Mouse (Mus musculus): ENCODE measurements around the gene Icmt.
A peak's percentile ranks its signal among the peaks of the same experiment; 100 is the strongest.

Gene Icmt

DNA sequence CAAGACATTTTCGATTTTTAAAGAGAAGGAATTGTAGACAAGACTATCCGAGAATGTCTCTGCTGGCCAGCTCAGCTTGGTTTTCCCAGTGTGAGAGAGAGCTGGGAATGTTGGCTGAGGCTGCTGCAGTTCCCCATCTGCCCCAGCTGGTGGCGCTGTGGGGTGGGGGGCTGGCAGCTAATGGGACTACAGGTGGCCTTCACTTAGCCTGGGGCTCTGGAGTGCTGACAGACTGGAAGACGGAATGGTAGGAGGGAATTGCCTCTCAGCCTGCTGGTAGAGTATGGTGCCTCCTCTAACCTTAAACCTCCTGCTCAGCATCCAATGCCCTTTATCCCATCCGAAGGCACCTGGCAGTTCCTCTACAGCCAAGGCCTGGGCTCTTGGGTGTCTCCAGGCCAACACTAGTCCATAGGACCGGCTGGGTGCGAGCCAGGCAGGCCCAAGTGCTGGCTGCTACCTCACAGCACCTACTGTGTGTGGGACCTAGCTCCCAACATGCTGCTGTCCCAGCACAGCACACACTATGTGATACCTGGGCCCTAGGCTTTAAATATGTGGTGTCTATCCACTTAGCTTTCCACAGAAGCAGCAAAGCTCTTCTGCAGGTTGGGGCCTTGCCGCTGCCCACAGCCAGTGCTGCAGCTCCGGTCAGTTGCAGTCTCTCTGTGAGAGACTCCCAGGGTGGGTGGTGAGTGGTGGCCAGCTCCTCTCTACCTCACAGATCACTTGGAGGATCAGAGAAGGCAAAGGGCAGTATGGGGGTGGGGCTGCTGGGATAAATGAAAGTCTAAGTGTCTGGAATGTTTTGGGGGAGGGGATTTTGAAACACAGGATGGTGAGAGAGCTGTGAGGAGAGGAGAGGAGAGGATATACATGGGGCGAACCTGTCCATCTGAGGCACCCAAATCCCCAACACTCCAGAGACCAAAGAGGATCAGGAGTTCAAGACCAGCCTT is 20.4 kb upstream of the Icmt start:
- peak; percentile 47 for DNase-seq

DNA sequence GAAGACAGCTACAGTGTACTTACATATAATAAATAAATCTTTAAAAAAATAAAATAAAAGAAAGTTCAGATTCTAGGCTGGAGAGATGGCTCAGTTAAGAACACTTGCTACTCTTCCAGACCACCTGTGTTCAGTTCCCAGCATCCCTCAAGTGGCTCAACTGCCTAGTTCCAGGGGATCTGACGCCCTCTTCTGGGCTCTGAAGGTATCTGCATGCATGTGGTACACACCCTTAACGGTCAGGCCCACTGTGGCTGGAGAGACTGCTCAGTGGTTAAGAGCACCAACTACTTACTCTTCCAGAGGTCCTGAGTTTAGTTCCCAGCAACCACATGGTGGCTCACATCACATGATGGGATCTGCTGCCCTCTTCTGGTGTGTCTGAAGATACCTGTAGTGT is 19.1 kb upstream of the Icmt start:
- DNase-seq, result no peak

DNA sequence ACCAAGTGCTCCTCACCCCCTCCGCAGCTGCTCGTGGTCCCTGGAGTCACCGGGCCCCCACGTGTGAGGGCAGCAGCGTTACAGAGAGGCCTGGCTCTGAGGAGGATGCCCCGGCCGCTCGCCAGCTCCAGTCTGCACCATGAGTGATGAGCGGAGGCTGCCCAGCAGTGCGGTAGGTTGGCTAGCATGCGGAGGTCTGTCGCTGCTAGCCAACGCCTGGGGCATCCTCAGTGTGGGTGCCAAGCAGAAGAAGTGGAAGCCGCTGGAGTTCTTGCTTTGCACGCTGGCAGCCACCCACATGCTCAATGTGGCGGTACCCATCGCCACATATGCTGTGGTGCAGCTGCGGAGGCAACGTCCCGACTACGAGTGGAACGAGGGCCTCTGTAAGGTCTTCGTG is 18.0 kb upstream of the Icmt start:
- DNase-seq, result no peak

DNA sequence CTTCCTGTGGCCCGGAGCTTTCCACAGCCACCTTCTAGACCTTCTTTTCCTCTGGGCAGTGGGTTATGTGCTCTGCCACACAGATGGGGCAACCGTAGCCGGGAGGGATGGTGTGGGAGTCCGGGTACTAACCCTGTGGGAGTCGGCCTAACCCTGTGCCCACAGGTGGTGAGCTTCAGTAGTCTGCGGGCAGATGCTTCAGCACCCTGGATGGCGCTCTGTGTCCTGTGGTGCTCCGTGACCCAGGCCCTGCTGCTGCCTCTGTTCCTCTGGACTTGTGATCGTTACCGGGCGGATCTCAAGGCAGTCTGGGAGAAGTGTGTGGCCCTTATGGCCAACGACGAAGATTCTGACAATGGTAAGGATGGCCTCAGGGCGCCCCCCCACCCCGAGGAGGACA is 15.4 kb upstream of the Icmt start:
- no peak for DNase-seq

DNA sequence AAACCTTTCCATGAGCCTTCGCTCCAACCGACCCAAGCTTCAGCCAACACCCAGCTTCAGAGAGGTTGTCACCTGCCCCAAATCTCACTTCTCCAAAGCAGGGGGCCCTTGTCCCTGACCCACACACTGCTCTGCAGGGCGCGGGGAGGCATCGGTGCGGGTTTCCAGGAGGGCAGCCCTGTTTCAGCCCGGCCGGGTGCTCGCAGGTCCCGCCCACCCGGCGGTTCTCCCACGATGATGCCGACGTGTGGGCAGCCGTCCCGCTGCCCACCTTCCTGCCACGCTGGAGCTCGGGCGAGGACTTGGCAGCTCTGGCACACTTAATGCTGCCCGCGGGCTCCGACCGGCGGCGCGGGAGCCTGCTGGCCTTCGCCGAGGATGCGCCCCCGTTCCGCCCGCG is 14.3 kb upstream of the Icmt start:
- DNase-seq, result no peak

DNA sequence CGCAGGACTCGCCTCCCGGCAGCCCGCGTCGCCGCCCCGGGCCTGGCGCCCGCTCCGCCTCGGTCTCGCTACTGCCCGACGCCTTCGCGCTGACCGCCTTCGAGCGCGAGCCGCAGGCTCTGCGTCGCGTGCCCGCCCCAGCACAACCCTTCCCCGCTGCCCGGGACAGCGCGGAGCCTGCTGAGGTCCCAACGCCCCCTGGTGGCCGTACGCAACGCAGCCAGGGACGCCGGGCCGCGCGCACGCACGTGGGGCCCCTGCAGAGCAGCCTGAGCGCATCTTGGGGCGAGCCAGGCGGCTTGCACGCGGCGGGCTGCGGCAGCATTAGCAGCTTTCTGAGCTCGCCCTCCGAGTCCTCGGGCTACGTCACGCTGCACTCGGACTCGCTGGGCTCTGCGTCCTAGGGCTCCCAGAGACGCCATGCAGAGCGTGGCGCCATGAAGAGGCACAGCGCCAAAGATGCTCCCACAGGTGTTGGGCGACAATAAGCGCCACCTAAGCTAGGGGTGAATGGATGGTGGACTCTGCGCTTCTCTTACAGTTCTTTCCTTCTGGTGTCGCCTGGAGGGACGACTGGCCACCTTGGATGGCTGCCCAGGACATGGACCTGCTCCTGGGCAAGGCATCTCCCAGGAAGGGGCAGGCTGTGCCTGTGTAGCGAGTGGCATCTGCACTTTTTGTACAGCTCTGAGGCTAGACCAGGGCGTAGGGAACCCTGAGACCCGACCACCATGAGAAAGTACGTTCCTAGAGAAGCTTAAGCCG is 13.7 kb upstream of the Icmt start:
- DNase-seq, result peak; percentile 91

DNA sequence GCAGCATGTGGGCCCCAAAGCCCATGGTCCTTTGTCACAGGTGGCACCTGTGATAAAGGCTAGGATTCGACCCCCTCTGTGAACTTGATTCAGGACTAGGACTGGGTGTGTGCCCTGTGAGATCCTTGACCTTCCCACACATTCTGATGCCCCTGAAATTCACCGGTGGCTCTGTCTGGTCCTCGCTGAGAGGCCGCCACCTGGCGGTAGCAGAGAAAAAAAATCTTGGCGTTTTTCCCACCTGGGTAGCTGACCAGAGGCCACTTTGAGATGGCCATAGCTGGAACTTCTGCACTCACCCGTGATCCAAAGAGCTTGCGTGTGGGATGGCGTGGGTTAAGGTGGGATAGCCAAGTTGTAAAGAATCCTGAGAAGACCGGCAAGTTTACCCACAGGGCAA is 11.5 kb upstream of the Icmt start:
- peak; percentile 74 for DNase-seq

DNA sequence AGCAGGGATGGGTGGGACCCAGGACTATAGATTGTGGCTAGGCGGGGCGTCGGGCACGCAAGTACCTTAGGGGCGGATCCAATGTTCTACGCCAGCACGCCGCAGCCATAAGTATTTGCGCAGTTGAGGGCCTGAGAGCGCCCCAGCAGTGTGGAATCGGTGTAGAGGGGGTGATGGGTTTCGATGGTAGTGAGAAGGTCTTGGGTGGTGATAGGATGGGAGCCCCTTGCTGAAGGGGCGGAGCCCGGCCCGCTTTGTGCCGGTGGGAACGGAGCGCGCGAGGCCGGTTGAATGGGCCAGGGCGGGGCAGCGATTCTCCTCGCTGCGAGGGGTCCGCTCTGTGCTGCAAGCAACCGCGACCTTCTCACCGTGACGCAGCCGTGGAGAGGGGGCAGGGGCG is 10.8 kb upstream of the Icmt start:
- no peak for DNase-seq

DNA sequence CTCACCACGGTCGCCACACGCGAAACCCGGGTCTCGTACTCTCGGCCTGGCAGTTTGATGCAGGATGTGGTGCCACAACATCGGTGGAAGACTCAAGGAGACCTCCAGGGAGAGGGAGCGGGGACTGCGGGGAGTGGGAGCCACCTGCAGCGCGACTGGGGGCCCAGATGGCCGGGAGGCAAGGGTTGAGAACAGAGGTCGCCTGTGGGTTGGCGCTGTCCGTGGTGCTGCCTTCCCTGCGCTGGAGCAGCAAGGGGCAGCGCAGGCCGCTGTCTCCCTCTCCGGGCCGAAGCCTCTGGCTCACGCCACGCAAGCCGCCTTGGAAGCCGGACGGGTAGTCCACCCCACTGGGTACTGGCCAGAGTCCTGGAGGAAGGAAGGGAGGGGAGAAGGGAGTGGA is 10.1 kb upstream of the Icmt start:
- DNase-seq, result peak; percentile 77

DNA sequence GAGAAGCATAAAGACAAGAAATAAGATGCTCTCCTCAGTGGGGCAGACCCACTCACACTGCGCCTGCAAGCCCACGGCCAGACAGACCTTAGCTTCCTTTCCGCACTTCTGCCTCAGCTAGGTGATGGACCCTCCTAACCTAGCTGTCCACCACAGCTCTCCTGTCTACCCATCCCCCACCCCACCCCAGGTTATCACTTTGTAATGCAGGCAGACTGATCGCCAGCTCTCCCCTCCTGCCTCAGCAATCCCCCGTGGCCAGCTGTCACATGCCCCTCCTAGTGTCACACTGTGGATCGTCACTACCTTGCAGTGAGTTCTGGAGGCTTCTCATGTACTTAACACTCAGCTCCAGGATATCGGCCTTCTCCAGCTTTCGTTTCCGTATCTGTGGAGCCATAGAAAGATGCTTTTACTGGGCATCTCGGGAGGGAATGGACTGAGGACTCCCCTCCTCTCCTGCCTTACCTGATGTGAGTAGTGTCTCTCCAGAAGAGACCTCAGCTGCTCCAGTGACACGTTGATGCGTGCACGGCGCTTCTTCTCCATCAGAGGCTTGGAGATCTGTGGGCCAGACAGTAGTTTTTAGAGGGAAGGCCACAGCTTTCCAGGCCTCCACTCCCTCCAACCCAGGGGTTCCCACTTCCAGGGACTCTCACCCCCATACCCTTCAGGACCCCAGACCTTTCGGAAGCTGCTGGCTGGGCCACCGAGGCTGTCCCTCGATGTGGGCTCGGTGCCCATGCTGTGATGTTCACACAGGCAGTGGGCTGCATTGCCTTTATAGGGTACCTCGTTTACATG is 9.5 kb upstream of the Icmt start:
- no peak for DNase-seq

DNA sequence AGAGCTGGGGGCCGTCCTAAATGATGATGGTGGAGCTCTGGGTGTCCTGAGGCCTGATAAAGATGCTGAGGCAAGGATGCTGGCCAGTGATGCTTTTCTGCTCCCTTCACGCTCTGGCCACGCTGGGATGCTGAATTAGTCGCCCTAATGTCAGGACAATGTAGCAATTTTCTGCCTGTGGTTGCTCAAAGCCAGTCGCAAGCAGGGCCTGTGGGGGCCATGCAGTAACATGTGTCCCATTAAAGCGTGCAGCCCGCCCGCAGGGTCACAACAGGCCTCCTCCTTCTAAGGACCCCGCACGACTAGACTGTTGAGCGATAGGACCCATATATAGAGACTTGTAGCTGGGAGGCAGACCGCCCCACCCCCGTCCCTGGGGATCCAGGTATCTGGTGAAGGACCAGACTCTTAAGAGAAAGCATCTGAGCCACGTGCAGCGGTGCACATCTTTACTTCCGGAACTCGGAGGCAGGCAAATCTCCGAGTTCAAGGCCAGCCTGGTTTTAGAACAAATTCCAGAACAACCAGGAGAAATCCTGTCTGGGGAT is 8.6 kb upstream of the Icmt start:
- no peak for DNase-seq

DNA sequence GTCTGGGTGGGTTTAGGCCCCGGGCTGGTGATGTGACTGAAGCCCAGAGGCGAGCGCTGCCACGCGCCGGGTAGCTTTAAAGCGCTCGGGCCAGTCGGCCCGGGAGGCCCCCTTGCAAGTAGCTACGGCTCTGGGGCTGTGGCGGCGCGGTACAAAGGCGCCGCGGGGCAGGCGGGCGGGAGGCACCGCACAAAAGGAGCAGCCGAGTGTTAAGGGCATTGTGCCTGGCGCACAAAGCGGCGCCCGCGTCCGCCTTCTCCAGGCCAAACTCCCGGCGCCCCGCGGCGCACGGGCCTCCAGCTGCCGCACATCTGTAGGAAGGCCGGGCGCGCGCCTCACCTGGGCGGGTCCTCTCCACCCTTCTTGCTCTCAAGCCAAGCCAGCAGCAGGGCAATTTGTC is 6.6 kb upstream of the Icmt start:
- no peak for DNase-seq

DNA sequence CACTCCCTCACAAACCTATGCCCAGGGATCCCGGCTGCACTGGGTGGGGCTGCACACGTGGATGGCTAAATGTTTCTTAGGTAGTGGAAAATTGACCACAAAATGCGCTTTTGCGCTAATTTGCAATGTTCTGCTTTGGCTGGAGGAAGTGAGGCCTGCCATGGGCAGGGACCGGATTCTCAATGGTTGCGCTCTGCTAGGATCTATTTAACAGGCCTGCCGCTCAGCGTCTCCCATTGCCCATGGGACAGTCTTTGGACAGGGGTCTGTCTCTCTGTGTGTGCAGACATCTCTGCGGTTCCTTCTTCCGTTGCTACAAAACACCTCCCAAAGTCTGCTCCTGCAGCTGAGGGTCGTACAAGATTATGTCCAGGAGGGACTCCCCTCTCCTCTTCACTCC is 6.0 kb upstream of the Icmt start:
- DNase-seq, result no peak

DNA sequence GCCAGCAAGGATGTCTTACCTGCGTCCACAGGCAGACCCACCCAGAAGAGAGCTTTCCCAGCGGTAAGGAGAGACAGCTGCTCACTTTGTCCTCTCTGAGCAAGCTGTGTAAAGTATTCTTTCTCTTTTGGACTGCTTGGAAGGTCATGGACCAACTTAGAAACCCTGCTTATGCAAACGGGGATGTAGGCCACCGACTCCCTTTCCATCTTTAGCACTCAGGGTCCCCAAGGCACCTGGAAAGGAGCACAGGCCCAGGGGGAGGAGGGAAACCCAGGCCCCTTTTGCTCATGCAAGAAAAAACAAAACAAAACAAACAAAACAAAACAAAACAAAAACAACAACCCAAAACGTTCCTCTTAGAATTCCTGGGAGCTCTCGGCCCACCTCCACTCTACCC is 5.5 kb upstream of the Icmt start, which contains the start of gene Hes3:
Hes3 (minus strand) TSS at position 101 of the 400 bp plus-strand sequence.
- no peak for DNase-seq

DNA sequence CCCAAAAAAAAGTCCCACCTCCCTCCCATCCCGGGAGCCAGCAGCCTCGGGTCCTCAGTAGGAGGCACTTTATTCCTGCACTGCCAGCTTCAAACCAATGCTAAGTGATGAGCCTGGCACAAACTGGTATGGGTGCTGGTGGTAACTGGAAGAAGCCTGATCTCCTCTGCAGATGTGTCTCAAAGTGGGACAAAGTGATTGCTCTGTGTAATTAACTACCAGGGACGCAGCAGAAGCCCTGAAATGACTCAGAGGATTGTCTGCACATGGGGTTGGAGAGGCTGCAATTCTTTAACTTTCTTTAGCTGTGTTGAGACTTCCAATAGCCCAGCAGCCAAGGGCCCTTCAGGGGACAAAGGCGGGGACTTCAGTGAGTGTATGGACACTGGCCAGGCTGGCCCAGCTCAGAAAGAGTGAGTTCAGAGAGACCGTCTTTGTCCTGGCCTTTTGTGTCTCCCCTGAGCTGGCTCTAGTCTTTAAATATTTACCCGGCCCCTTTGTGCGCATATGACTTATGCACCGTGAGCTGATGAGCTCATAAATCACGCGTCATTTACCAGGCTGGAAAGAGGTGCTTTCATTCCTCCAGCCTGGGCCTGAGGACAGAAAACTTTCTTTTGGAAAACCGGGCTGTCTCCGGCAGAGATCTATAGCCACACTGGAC is 4.8 kb upstream of the Icmt start:
- DNase-seq, result no peak

DNA sequence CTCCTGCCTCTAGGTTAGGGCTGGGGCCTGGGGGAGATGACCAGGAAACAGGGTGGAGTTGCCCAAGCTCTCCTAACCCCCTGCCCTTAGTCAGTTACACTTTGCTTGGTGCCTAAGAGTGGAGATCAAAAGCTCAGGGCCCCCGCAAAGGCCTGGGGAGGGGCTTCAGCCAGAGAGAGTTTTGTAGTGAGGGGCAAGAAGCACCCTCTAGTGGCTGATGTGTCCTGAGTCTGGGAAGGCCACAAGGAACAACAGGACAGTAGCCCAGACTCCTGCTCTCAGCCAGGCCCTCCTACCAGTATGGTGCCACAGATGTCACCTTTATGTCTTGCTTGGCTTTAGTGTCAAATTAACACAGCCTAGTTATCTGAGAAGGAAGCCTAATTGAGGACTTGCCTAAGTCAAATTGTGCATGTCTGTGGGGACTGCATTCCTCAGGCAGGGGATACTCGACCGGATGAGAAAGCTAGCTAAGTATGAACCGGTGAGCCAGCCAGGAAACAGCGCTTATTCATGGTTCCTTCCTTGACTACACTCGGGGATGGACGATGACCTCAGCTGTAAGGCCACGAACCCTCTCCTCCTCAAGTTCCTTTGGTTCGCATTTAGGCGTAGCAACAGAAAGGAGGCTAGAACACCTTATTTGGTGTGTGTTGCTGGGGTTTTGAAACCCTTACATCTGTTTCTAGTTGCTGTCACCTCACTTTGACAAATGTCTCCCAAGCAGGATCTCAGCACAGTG is 2.7 kb upstream of the Icmt start:
- no peak for DNase-seq

DNA sequence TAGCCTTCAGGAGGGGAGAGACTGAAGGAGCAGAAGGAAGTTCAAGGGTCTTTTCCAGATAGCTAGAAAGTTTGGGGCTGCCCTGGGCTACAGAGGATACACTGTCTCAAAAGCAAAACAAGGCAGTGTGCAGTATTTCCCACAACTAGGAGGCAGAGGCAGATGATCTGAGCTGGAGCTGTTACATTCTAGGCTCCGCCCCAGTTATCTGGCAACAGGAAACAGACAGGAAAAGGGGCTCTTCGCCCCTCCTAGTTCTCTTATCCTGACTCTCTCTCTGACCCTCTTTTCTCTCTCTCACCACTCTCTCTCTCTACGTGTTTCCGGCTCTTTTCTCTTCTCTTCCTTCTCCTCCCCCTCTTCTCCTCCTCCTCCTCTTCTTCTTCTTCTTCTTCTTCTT is 1.1 kb upstream of the Icmt start:
- DNase-seq, result no peak

DNA sequence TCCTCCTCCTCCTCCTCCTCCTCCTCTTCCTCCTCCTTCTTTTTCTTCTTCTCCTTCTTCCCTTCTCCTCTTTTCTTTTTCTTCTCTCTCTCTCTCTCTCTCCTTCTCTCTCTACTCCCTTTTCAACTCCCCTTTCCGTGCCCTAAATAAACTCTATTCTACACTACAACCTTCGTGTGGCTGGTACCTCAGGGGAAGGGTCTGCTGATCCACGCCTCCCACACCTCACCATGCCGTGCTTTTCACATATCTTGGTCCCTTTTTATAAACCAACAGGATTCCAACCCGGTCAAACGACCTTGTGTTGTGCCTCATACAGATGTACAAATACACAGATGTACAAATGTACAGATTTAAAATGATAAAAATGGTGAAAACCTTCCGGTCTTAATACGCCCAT is 656 bp upstream of the Icmt start:
- no peak for DNase-seq

DNA sequence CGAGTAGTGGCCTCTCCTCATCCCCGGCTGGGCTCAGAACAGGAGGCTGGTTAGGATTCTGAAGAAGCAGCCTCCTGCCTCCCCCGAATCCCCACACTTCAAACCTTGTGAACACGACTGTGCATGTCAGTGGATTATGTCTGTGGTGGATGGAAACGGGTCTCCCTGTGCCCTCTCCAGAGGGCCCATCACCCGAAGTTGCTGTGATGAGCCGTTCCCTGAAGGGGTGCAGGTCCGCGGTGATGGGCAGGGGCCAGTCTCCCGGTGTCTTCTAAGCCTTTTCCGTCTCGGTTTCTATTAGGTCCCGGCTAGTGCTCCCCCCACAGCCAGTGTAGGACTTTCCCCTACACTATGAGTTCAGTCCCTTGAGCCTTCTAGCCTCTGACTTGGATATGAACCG is 1.8 kb downstream of the Icmt start:
- DNase-seq, result no peak

DNA sequence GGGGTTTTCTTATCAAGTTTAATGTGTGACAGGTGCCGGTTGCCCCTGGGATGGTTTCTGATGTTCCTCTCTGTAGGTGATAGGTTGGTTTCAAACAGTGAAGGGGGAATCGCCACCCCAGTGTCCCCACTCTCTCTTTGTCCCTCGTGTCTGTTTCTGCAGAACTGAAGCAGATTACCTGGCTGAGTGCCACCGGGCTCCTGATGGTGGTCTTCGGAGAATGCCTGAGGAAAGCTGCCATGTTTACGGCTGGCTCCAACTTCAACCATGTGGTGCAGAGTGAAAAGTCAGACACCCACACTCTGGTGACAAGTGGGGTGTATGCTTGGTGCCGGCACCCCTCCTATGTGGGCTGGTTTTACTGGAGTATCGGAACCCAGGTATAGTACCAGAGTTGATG is 3.3 kb downstream of the Icmt start:
- no peak for DNase-seq

DNA sequence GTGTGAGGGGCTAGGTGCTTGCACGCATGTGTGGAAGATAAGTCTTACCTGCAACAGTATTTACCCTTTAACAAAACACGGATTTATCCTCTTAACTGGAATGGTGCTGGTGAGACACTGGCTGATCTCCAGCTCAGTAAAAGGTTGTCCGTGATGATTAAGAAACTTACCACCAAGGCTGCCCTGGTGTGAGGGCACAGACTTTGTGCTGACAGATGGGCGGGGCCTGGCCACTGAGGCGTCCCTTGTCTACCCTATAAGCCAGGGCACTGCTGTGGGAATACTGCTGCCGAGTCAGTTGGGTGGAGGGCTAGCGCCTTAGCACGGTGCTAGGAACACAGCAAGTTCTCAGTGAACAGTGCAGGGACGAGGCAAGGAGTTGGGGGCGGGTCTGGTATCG is 5.0 kb downstream of the Icmt start:
- no peak for DNase-seq

DNA sequence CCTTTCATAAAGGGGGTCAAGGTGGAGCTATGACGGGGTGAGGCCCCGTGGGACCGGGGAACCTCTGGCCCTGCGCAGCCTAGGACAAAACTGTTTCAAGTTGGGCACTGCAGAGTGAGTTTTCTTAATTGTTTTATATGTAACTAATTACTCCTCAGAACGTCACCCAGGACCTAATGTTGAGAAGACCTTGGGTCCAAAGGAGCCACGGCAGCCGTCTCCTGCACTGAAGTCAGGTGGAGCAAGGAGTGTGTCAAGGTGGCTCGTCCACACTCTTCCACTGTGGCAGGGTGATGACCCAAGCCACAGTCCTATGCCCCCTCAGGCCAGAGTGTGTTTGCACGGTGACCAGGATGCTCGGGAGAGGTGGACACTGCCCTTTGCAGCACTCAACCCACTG is 6.1 kb downstream of the Icmt start:
- DNase-seq, result no peak

Measured in lung, postnatal 10 days (tissue).